Mouse (Mus musculus) kidney, postnatal 25 days (tissue): ENCODE measurements around the gene Nuak2.

ENCODE experiments used
- DNase-seq, 2 experiments: peaks; one replicate each; pipeline ENCODE4 v3.0.0; 2021; ENCODE audit warnings: mixed read lengths in 2 of 2

Nuak2 gene

DNA sequence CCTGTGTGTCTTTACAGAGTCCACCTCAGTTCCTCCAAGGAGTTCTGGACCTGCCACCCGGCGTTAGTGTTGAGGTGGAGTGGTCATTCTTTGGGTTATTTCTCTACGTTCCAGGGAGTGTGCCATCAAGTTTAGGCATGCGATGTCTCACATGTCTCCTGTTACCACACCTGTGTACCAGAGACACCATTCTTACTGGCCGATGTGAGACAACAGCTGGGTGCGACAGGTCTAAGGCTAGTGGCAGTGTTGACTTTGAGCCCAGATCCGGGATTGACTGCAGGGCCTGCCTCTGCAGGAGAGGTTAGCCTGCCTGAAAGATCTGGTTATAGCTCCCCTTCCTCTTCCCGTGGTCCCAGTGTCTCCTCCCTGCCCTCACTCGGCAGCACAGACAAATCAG lies 38.3 kb downstream of the Nuak2 start:
- no peak for DNase-seq

DNA sequence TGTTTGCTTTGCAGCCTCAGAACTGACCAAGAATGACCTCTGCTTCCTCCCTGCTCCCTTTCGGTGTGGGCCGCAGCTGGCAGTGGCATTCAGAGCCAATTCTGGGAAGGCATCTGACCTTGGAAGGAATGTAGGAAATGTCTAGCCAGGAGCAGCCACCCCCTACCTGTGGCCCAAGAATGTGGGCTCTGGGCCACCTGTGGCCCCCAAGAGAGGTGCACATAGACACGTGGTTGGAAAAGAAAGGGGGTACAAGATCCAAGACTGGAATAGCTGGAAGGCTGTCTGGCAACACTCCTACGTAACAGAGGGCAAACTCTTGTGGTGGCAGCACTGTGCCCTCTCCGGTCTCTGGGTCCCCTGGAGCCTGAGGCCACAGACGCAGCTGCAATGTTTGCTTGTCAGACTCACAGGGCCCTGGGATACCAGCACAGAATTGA lies 39.3 kb downstream of the Nuak2 start:
- peak; percentile 79 to 91 for DNase-seq

DNA sequence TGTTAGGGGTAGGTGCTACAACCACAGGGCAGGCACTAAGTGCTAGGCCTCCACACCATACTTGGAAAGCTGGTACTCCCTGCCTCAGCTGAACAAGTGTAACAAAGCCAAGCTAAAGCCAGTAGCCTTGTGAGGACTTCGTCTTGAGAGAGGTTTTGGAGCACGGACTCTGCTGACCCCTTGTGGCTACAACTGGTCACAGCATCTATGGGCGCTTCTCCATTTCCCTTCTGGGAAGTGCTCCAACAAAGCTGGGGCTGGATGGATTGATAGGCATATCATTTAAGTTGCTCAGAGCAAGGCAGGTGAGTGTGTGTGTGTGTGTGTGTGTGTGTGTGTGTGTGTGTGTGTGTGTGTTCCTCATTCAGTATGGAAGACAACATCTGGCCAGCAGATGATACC lies 39.9 kb downstream of the Nuak2 start:
- DNase-seq: peak; percentile 85 to 86

DNA sequence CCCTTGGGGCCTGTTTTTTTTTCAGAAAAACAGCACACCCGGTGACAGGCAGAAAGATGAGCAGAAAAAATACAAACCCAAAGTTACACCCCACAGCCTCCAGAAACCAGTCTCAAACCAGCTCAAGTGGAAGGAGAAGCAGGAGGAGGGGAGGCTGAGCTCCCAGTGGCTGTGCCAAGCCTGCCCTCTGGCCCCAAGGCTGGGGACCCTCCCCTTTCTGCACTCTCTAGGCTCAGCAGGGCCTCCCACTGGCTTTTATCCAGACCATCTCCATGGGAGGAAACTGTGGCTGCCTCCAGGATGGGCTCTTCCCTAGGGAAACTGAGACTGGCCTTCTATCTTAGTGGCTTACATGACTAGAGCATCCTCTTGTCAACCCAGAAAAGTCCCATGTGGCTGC lies 40.9 kb downstream of the Nuak2 start:
- peak in 1 of 2 experiments; percentile 58 for DNase-seq

DNA sequence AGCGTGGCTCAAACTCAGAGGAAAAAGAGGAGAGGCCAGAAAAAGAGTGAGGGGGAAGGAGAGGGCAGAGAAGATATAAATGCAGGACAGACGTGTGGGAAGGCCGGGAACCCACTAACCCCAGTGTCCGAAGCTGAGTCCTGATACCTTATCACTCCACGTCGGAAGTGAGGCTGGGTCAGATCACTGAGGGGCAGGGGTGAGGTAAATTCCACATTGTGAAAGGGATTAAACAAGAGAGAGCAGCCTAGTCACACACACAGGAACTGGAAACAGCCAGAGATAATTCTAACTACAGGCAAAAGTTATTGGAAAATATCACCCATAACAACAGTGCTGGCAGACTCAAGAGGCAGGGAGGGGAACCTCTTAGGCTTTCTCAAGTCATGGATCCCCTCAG lies 46.0 kb downstream of the Nuak2 start:
- DNase-seq: no peak

DNA sequence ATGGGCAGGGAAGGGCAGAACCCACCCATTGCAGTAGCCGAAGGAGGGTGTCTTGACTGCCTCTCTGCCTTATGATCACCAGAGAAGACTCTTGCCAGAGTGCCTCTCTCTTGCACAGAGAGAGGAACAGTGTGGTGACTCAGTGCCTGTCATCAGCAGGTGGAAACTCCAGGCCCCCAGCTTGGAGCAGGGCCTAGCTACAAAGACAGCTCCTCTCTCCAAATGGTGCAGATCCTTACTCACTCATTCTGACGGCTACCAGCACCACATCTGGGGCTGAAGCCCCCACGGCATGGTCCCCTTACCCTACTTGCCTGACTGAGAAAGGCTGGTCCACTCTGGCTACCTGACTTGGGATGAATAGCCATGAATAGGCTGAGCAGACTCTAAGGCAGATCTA lies 48.5 kb downstream of the Nuak2 start:
- DNase-seq: no peak

DNA sequence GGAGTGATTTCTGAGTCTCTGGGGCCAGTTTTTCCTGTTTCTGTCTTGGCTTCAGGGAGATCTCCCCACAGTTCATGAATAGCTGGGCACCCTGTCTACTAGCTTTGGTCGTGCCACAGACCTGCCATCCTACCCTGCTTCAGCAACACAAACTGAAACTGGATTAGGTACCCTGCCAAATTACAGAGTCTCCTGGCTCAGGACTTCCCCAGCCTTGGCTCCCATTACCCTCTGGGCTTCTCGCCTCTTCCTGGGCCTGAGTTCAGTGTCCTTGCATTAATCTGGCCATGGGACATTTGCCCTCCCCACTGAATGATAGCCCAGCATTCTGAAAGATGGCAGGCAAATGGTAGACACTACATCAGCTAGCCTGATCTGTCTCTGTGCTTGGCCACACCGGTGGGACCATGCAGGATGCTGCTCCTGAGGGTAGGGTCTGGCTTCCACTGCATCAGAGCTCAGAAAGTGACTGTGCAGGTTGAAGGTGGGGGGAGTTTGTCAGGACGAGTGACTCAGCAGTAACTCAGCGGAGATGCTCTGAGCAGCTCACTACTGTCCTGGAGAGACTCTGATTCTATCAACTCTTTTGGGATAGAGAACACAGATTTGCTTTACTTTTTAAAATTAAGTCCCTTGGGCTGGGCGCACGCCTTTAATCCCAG lies 49.1 kb downstream of the Nuak2 start:
- DNase-seq: no peak

DNA sequence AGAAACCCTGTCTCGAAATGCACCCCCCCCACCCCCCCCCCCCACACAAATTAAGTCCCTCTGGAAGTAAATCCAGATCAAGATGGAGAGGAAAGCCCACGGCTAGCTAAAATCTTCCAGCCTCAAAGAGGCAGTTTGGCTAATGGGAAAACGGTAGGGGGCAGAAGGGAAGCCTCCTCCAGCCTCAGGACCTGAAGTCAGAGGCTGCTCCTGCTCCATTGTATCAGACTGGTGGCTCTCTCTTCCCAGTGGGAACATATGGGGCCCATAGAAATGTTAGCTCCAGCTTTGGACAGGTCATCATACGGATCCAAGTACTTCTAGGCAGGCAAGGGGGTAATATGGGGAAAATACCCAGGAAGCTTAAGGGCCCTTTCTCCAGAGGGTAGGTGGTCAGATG lies 49.7 kb downstream of the Nuak2 start:
- DNase-seq: no peak

DNA sequence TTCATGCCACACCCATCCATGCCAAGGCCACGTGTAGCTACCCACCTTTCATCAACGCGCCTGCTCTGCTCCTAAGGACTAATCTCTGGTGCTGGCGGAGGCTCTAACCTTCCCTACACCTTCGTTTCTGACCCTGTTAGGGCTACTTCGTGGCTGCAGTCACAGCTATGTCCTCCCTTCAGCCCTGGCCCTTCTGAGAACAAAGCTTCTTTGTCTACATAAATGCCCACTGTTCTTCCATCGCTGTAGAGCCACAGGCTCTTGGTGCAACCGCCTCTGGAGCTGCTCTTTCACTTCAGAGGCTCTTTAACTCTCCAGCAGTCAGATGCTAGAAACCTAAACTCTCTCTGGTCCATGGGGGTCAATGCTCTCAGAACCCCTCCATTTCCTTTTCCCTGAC lies 50.3 kb downstream of the Nuak2 start:
- DNase-seq: no peak

DNA sequence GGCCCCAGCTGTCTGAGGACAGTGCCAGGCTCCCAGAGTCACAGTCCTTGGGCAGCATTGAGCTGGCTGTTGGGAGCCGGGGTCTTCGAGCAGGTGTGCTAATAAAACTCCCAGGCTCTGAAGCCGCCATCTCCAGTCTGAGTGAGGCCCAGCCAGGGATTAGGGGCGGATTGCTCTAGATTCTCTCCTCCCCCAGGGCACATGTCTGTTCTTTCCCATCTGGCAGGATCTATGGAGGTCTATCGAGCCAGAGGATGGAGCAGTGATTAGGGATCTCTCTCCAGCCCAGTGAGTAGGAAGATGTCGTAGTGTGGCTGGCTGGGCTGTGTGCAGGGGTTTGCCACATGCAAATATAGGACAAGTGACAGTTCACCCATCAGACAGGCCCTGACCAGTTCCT lies 51.0 kb downstream of the Nuak2 start:
- no peak for DNase-seq

DNA sequence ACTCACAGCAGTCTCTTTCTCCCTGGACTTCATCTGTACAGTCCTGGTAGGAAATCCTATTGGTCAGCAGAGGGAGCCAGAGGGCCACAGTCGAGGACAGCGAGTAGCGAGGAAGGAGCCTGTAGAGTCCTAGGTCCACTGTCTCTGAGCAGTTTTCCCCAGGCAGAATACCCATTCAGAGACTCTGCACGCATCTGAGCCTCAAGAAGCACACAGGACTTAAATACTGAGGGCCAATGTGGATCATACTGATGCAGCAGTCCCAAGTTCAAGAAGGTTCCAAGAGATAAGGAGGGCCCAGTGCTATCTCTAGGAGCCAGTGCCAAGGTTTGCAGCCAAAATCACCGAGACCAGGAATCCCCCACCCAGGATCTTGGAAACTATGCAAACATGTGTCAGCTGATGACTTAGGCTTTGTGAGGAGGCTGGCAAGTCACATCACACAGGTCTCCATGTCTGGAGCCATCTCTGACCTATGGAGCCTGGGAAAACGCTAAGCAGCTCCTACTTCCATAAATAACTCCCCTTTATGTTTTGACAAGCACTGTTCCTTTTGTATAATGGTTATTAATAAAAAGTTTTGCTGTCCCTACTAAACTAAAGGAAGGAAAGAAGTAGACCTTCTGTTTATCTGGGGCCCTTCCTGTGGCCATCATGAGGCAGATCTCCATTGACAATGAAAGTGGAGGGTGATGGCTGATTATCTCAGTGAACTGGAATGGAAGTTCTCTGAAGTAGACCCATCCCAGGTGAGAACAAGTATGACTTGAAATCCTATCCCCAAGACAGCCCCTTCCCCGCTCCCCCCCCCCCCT lies 52.0 kb downstream of the Nuak2 start:
- peak; percentile 89 to 95 for DNase-seq

DNA sequence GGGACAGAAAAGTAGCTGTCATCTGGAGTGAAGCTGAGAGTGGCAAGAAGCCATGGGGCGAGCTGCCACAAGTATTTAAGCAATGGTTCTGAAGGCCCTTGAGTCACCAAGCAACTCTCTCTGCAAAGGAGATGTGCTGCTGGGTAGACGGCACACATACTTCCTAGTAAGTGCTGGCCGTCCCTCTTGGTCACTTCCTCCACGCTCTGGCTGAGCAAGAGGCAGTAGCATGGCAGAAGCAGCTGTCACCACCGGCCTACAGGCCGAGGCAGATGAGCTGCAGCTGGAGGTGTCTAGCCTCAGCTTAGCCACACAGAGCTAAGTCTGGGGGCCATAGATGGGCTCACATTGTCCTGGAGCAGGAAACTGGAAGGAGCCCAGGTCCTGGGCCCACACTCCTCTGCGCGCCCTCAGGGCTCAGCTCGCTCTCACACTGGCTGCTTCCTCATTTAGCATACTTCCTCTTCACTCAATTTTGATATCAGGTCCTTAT lies 54.8 kb downstream of the Nuak2 start:
- no peak for DNase-seq

DNA sequence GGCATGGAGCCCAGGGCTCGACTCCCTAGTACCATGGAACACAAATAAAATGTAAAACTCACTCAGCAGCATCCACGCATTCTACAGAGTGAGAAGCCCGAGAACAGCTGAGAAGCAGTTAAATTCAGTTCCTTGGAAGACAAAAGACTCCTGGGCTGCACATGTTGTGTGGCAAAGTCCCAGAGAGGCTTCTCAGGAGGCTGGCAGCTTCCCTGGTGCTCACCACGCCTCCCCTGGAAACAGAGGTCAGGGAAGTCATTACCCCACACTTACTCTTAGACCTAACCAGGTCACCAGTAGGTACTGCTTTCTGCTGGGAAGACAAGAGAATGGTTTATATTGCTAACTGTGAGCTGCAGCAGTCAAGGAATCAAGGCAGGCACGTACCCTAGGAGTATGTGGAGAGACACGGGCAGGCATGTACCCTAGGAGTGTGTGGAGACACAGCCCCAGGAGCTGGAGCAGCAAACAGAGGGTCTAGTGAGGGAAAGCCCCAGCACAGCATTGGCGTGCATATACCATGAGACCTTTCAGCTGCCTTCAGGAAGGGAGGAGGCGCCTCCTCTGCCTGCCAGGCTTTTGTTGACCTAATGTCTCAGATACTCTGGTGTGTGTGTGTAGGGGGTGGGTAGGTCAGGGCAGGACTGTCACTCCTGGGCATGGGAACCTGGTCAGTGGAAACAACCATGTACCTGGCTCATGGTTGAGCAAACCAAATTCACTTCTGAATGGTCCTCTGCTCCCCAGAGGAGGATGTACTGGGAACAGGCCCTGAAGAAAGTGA lies 55.6 kb downstream of the Nuak2 start:
- DNase-seq: peak; percentile 38 to 77

DNA sequence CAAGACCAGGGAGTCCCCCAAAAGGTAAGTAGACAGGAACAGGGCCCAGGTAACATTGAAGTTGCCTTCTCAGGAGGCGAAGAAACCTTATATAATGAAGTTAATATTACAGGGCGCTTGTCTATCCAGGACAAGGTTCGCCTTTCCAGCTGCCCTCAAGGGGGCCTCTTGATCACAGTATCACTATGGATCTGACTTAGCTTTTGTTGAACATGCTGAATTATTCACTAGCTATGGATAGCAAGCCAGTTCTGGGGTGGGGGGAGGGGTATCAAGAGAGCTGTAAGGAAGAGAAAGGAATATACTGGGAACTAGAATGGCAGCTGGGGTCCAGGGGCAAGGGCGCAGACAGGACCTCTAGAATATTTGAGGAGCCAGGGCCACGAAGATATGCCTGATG lies 56.4 kb downstream of the Nuak2 start:
- DNase-seq: no peak

DNA sequence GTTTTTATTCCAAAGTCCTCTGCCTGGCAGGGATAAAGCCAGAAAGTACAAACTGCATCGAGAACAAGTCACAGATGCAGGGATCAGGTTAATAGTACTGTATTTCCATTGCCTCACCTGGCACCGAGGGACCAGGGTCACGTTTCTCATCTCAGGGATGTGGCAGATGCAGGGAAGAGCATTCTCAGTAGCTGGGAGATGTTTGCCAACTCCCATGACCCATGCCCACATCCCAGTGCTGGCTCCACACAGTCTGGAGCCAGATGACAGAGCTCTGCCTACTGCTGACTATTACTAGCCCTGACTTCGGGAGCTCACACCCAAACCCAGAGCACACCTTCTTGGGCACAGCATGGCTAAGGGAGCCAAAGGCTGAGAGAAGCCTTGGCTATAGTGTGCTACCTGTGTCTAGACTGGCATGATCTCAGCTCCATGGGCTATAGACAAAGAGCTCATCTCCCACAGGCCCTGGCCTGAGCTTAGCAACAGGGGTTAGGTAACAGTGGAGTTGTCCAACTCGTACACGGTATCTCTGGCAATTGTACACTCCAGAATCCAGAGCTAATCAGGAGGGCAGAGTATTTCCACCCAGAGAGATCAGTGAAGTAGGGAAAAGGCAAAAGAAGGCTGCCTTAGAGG lies 57.1 kb downstream of the Nuak2 start:
- DNase-seq: peak in 1 of 2 experiments; percentile 84

DNA sequence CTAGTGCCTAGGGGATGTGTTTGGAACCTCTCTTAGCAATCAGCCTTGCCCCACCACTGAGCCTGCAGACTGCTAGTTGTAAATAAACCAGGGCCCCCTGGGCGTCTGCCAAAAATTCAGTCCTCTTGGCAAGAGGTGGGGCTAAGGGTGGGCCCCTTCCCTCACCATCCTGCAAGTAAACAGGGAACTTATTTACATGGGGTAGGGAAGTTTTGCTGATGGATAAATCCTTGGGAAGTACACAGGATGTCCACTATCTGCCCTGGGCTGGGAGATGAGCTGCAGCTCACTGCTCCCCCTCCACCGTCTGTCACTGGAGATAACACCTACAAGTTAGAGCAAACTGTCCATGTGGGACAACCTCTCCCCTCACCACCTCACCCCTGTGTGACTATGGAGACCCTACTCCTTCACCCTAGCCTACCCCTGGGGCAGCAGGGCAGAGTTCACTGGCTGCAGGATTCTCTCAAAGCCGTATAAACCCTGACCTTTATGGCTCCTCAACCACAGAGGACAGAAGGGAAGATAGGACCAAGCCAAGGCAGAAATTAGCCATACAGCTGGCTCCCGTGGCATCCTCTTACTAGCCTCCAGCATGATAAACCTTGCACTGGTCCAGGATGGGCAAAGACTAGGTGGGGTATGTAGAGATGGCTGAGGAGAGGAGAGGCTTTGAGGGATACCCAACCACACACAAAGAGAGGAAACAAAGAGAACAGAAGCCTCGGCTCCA lies 58.4 kb downstream of the Nuak2 start:
- peak; percentile 89 to 94 for DNase-seq

DNA sequence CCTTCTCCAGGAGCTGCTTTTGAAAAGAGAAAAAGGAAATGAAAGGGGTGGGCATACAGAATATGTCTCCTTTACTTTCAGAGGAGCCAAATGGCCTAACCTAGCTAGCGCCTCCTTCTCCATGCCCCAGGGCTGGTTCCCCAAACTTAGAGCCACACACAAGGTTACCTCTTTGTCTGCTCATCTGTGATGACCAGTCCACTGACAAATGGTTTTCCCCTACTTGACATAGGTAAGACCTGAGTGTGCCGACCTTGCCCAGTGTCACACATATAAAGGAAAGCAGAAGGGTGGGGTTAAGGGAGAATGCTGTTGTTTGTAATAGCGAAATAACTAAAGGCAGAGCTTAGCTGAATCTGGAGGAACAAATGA lies 58.9 kb downstream of the Nuak2 start:
- no peak for DNase-seq

DNA sequence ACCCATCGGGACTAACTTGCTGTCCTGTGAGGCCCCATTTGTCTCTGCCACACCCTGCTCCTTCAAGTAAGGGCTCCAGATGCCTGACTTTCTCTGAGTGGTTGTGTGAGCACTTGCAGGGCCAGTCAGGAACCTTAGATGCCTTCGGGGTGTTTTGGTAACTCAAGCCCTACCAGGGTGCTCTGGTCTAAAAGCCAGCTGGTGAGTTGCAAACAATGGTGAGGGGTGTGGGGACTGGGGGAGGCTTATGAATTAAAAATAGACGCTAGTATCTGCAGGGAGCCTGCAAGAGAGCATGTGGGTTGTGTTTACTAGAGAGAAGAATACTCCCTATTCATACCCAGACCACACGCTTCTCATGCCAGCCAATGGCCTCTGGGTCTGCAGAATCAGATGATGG lies 59.3 kb downstream of the Nuak2 start:
- no peak for DNase-seq

DNA sequence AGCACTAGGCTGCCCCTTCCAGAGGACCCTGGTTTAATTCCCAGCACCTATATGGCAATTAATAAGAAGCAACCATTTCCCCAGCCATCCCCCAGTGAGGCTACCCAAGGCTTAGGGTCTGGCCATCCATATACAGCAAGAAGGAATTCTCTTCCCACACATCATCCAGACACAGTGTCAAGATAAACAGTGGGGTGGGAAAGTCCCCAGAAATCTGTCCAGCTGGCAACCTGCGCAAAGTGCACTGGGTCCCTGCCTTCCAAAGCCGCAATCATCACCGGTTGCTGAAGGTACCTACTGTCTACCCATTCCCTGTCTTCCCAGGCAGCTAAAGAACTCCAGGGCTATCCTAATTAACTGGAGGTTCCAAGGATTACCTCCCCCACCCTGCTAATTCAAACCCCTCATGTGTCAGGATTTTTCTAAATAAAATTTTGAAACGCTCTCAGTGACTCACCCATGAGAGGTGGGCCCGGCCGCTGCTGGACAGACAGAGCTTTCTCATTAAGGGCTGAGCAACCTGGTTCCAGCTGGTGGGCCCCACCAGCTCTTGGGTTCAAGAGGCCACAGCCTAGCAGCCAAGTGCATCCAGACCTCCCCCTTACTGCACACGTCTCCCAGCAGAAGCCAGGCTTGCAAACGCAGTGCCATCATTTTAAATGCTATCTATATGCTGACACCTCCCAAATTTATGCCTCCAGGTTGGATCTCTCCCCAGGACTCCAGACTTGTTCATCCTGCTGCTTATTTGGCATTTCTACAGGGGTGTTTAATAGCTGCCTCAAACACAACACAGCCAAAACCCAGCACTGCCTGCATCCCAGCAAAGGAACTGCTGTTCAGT lies 60.5 kb downstream of the Nuak2 start:
- DNase-seq: no peak

DNA sequence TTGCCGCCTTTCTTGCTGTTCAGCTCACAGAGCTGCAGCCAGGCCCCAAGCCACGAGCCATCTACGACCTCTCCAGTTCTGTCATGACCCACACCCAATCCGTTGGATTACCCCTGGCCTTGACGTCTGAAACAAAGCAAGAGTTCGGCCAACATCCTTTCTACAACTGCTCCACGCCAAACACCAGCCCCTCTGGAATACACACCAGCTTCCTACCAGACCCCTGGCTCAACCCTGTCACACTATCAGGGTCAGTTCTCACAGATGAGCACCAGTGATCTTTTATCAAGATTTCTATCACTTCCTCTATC lies 61.1 kb downstream of the Nuak2 start:
- peak in 1 of 2 experiments; percentile 70 for DNase-seq

DNA sequence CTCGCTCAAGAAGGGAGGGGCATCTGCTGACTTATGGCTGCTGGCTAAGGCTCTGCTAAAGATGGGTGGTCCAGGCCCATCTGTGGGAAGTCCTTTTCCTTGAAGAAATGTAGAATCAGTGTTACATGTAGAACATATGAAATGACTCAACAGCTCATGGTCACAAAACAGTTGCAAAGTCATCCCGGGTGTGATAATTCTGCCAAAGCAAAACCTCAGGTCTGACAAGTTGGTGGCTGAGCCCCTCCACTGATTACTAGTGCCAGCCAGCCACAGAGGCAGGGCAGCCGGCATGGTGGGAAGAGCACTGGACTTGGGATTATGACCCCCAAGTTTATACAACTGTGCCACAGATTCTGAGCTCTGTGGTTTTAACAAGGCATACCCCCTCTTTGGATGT lies 61.9 kb downstream of the Nuak2 start:
- DNase-seq: peak in 1 of 2 experiments; percentile 24
